ENCODE assay signal across 10 mouse cellular contexts in the genomic region with DNA sequence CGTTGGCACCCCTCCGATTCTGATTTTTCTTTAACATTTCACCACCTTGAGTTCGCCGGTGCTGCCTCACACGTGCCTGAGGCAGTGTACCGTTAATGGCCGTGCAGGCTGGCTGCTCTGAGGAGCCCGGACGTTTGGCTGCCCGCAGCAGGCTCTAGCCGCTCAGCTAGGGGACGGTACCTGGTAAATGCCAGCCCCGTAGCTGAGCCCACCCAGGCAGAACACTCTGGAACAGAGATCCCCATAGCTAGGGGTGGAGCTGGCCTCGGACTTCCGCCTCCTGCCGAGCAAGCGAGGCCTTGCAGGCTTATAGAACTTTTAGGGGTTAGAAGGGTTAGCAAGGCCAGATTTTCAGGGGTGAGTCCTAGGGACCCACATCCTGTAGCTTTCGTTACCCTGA.
DNase-seq lines count a peak whose midpoint lies in the region; ATAC-seq lines count a peak whose summit lies in the region.
"Had no signal": no experiment of that assay in that cellular context is flagged by ENCODE, and none has a peak within 500 bp of the region (broad histone marks: within the 10 kb centered on the region; RNA-seq: fewer than 3 reads in every experiment).

No protein-coding gene starts in this region.

- no peaks in the 10 kb centered on the region for H3K9me3 ChIP-seq in heart, embryonic 15.5 days (replicated peaks)
- no peaks in the 10 kb centered on the region for H3K9me3 ChIP-seq in heart, embryonic 10.5 days
- H3K9me3 ChIP-seq in embryonic facial prominence, embryonic 13.5 days = no peaks in the 10 kb centered on the region
- no peaks in the 10 kb centered on the region for H3K9me3 ChIP-seq in limb, embryonic 10.5 days (replicated peaks)
- H3K9me3 ChIP-seq: megakaryocyte, embryonic 14.5 days had no signal

- WGBS in heart, embryonic 15.5 days = 58% methylated on average over 18 of the region's 18 CpGs
- WGBS in heart, embryonic 10.5 days = 64% methylated on average over 18 of the region's 18 CpGs
- WGBS in embryonic facial prominence, embryonic 13.5 days = 50% methylated on average over 18 of the region's 18 CpGs
- 57% methylated on average over 18 of the region's 18 CpGs for WGBS in limb, embryonic 10.5 days

- peaks cover 4% of the 10 kb centered on the region; the same call in 1 of the 2 replicates for H3K36me3 ChIP-seq in heart, embryonic 15.5 days
- peaks cover 17% of the 10 kb centered on the region; the same call in 1 of the 2 replicates for H3K36me3 ChIP-seq in heart, embryonic 10.5 days
- peaks cover 14% of the 10 kb centered on the region for H3K36me3 ChIP-seq in embryonic facial prominence, embryonic 13.5 days
- H3K36me3 ChIP-seq in limb, embryonic 10.5 days = peaks cover 12% of the 10 kb centered on the region

- H3K4me1 ChIP-seq in heart, embryonic 15.5 days (replicated peaks) = 0 out of 2 replicates have a peak, but pooled peaks cover 4% of the 10 kb centered on the region
- peaks cover 8% of the 10 kb centered on the region; the same call in 1 of the 2 replicates for H3K4me1 ChIP-seq in heart, embryonic 10.5 days
- no peaks in the 10 kb centered on the region for H3K4me1 ChIP-seq in embryonic facial prominence, embryonic 13.5 days
- peaks cover 9% of the 10 kb centered on the region for H3K4me1 ChIP-seq in limb, embryonic 10.5 days

- H3K9ac ChIP-seq in heart, embryonic 15.5 days = no peak overlapping the region
- H3K9ac ChIP-seq in embryonic facial prominence, embryonic 13.5 days = no peak overlapping the region

- ATAC-seq in heart, embryonic 15.5 days (replicated peaks; ENCODE audit: insufficient number of reproducible peaks, insufficient read depth, low FRiP score, low read depth) = no peak
- ATAC-seq in embryonic facial prominence, embryonic 13.5 days (ENCODE audit: insufficient number of reproducible peaks, insufficient read depth, low FRiP score, low TSS enrichment, low read depth) = no peak
- no peak for ATAC-seq in monocyte, adult 5-6 weeks (replicated peaks; ENCODE audit: insufficient number of reproducible peaks, low FRiP score, low TSS enrichment, poor library complexity, severe bottlenecking)
- ATAC-seq: intestine, postnatal 0 days had no signal

- peak overlapping the region; percentile 18; the same call in 1 of the 2 replicates for H3K4me3 ChIP-seq in heart, embryonic 15.5 days
- no peak overlapping the region for H3K4me3 ChIP-seq in heart, embryonic 10.5 days
- no peak overlapping the region for H3K4me3 ChIP-seq in embryonic facial prominence, embryonic 13.5 days
- no peak overlapping the region for H3K4me3 ChIP-seq in limb, embryonic 10.5 days
- H3K4me3 ChIP-seq: megakaryocyte, embryonic 14.5 days had no signal

- H3K4me2 ChIP-seq in heart, embryonic 15.5 days = peak overlapping the region; percentile 12; the same call in 1 of the 2 replicates
- peak overlapping the region; percentile 14; the same call in 1 of the 2 replicates for H3K4me2 ChIP-seq in embryonic facial prominence, embryonic 13.5 days

- H3K27me3 ChIP-seq in heart, embryonic 15.5 days = no peaks in the 10 kb centered on the region
- no peaks in the 10 kb centered on the region for H3K27me3 ChIP-seq in heart, embryonic 10.5 days (ENCODE audit: insufficient read depth, poor library complexity, severe bottlenecking)
- H3K27me3 ChIP-seq in embryonic facial prominence, embryonic 13.5 days = no peaks in the 10 kb centered on the region
- H3K27me3 ChIP-seq in limb, embryonic 10.5 days (ENCODE audit: low read depth, poor library complexity, severe bottlenecking) = no peaks in the 10 kb centered on the region
- H3K27me3 ChIP-seq: megakaryocyte, embryonic 14.5 days had no signal

- no peak for DNase-seq in heart, embryonic 10.5 days (ENCODE audit: low spot score)
- peak; percentile 68 for DNase-seq in R1 (ENCODE audit: low read depth, low spot score)
- DNase-seq in limb, embryonic 10.5 days (ENCODE audit: low spot score) = peak; percentile 39
- no peak for DNase-seq in frontal cortex, postnatal 25 days (ENCODE audit: low spot score in 2 of 2)
- DNase-seq: gastrocnemius, postnatal 36 days had no signal

- no peak overlapping the region for H3K27ac ChIP-seq in heart, embryonic 15.5 days
- no peak overlapping the region for H3K27ac ChIP-seq in heart, embryonic 10.5 days
- no peak overlapping the region for H3K27ac ChIP-seq in embryonic facial prominence, embryonic 13.5 days
- H3K27ac ChIP-seq in limb, embryonic 10.5 days = 0 out of 2 replicates have a peak overlapping the region, but pooled peaks have one; percentile 46

Comparison
In these comparisons a context has a peak if more than half of its experiments do, and no peak if none do; other contexts are left out.
1. DNase-seq: peak in R1 (single experiment) and limb, embryonic 10.5 days (single experiment); none in heart, embryonic 10.5 days (single experiment) and frontal cortex, postnatal 25 days (0 of 2).